Mouse (Mus musculus): ENCODE measurements around the gene Safb. TPM values are rescaled to one million over a fixed set of nuclear protein-coding genes. Genes with fewer than 3 reads are reported as not detected.
"Not testable (repeated sequence)": the region's sequence is repeated elsewhere in the genome, so short reads cannot be mapped to it uniquely, and the experiment has no call there.

Gene Safb
- polyA plus RNA-seq, 1 experiment, result 696 TPM

DNA sequence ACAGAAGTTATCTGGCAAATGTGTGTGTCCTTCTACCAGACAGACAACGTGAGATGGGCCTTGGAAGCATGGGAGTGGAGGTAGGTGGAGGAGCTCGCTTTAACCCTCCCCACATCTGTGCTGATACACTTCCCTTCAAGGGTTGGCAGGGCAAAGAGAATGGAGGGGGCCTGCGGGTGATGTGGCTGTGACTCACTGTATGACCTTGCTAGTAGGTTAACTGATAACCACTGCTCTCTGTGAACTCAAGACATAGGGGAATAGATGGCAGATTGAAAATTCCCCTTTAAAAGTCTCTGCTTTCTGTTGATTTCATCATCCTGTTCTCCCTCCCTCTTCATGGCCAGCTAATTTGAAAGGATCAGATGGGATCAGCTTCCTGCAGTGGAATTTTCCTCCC is 40.9 kb downstream of the Safb start:
- H3K4me3 ChIP-seq (ENCODE audit: insufficient read depth, low read depth, low read length), result no peak overlapping the region
- H3K27ac ChIP-seq (ENCODE audit: insufficient read depth, low read depth, low read length), result no peak overlapping the region
- WGBS, result 84% methylated on average over 3 of the region's 3 CpGs
- peaks cover 12% of the 10 kb centered on the region for H3K4me1 ChIP-seq (ENCODE audit: control insufficient read depth, insufficient read depth, low read length)
- TF ChIP-seq CTCF (IDR thresholded peaks at IDR 0.05; ENCODE audit: insufficient read depth, low read depth, low read length) (no peak), POLR2A (IDR thresholded peaks at IDR 0.05; ENCODE audit: insufficient read depth, low read depth, low read length) (no peak)

- Histone ChIP-seq H3K27ac (ENCODE audit: insufficient read depth, low read depth, low read length) (no peak overlapping the region), H3K4me3 (ENCODE audit: insufficient read depth, low read depth, low read length) (peak overlapping the region; percentile 77)
- TF ChIP-seq CTCF (IDR thresholded peaks at IDR 0.05; ENCODE audit: insufficient read depth, low read depth, low read length) (no peak), POLR2A (IDR thresholded peaks at IDR 0.05; ENCODE audit: insufficient read depth, low read depth, low read length) (no peak)
Measured at GRCm38 (mm10) chr17:56626260-56626659, 41.6 kb downstream of the Safb start.

GRCm38 (mm10) chr17:56626754-56627470 is 42.3 kb downstream of the Safb start, which contains the start of gene Lonp1:
TSS of gene Lonp1 (minus strand) at chr17:56626887.
- H3K4me1 ChIP-seq (ENCODE audit: control insufficient read depth, insufficient read depth, low read length), result peaks cover 12% of the 10 kb centered on the region
- WGBS, result under 1% methylated on average over 51 of the region's 51 CpGs

More at GRCm38 (mm10) chr17:56626260-56626659, 41.6 kb downstream of the Safb start:
- WGBS, result under 1% methylated on average over 32 of the region's 32 CpGs
- peaks cover 12% of the 10 kb centered on the region for H3K4me1 ChIP-seq (ENCODE audit: control insufficient read depth, insufficient read depth, low read length)

DNA sequence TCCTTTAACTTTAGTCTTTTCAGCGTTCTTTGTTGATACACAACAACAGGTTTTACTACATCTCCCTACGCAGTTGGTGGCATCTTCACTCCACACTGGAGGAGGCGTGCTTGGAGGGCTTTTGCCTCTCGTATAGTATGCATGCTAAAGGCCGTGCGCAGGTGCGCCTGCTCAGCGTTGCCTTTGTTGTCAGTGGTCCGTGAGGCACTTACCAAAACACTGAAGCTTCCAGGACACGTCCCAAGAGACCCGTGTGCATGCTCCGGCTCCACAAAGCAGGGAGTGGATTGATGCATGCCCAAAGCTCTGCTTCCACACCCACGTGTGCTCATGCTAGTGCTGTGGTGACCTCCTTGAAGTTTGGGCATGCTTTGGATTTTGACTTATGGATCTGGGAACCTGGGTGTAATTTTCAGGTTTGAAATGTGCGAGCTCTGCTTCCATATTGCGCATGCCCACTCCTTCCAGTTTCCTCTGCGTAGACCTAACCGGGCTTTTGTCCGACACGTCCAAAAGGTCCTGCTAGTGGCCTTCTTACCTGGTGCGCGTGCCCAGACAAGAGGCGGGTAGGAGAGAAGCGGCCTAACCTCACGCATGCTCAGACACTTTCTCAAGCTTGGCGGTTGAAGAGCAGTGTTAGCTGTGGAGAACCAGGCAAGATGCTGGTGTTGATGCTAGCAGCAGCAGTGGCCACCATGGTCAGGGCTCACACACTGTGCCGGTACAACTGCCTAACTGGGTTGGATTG is 43.1 kb downstream of the Safb start, which contains the start of gene Catsperd:
Gene Catsperd, plus strand, starts transcription at position 614 of the 748 bp plus-strand sequence.
- TF ChIP-seq POLR2A (IDR thresholded peaks at IDR 0.05; ENCODE audit: insufficient read depth, low read depth, low read length) (no peak), CTCF (IDR thresholded peaks at IDR 0.05; ENCODE audit: insufficient read depth, low read depth, low read length) (no peak)
- Histone ChIP-seq H3K4me1 (ENCODE audit: control insufficient read depth, insufficient read depth, low read length) (peaks cover 12% of the 10 kb centered on the region), H3K4me3 (ENCODE audit: insufficient read depth, low read depth, low read length) (peak within 1 kb of the TSS; percentile 77), H3K27ac (ENCODE audit: insufficient read depth, low read depth, low read length) (no peak within 1 kb of the TSS)
- 10% methylated on average over 26 of the region's 26 CpGs for WGBS

More at GRCm38 (mm10) chr17:56626754-56627470, 42.3 kb downstream of the Safb start, which contains the start of gene Lonp1:
- Histone ChIP-seq H3K4me3 (ENCODE audit: insufficient read depth, low read depth, low read length) (peak within 1 kb of the TSS; percentile 77), H3K27ac (ENCODE audit: insufficient read depth, low read depth, low read length) (no peak within 1 kb of the TSS)
- no peak for TF ChIP-seq CTCF (IDR thresholded peaks at IDR 0.05; ENCODE audit: insufficient read depth, low read depth, low read length)
- TF ChIP-seq POLR2A (IDR thresholded peaks at IDR 0.05; ENCODE audit: insufficient read depth, low read depth, low read length), result peak; percentile 77

GRCm38 (mm10) chr17:56629800-56630781 is 45.5 kb downstream of the Safb start:
- H3K4me3 ChIP-seq (ENCODE audit: insufficient read depth, low read depth, low read length); H3K27ac ChIP-seq (ENCODE audit: insufficient read depth, low read depth, low read length): not testable (repeated sequence)
- peaks cover 12% of the 10 kb centered on the region for H3K4me1 ChIP-seq (ENCODE audit: control insufficient read depth, insufficient read depth, low read length)
- WGBS, result 83% methylated on average over 27 of the region's 27 CpGs

DNA sequence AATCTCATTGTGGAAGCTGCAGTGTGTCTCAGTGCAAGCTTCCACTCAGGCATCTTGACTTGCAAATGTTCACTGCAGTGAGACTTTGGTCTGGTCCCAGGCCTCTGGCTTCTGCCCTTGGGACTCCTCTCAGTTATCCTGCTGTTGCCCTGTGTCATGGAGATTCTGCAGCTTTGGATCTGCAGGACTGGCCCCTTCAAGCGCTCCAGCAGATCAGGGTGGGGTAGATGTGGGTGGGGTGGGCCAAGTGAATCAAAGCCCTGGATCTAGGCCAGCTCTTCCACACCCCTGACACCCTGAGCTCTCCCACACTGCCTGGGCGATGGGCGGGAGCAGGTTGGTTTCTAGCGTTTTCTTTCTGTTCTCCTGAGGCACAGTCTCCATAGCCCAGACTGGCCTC is 47.2 kb downstream of the Safb start:
- no peak overlapping the region for H3K4me3 ChIP-seq (ENCODE audit: insufficient read depth, low read depth, low read length)
- no peak overlapping the region for H3K27ac ChIP-seq (ENCODE audit: insufficient read depth, low read depth, low read length)
- no peak for TF ChIP-seq POLR2A (IDR thresholded peaks at IDR 0.05; ENCODE audit: insufficient read depth, low read depth, low read length)
- TF ChIP-seq CTCF (IDR thresholded peaks at IDR 0.05; ENCODE audit: insufficient read depth, low read depth, low read length), result no peak
- WGBS, result 55% methylated on average over 4 of the region's 4 CpGs
- peaks cover 10% of the 10 kb centered on the region for H3K4me1 ChIP-seq (ENCODE audit: control insufficient read depth, insufficient read depth, low read length)

GRCm38 (mm10) chr17:56634023-56634422 is 49.4 kb downstream of the Safb start:
- TF ChIP-seq POLR2A (IDR thresholded peaks at IDR 0.05; ENCODE audit: insufficient read depth, low read depth, low read length) (no peak), CTCF (IDR thresholded peaks at IDR 0.05; ENCODE audit: insufficient read depth, low read depth, low read length) (no peak)
- 89% methylated on average over 6 of the region's 6 CpGs for WGBS
- Histone ChIP-seq H3K27ac (ENCODE audit: insufficient read depth, low read depth, low read length) (no peak overlapping the region), H3K4me1 (ENCODE audit: control insufficient read depth, insufficient read depth, low read length) (no peaks in the 10 kb centered on the region), H3K4me3 (ENCODE audit: insufficient read depth, low read depth, low read length) (no peak overlapping the region)

GRCm38 (mm10) chr17:56643237-56643636 is 58.6 kb downstream of the Safb start:
- no peak overlapping the region for H3K4me3 ChIP-seq (ENCODE audit: insufficient read depth, low read depth, low read length)
- no peaks in the 10 kb centered on the region for H3K4me1 ChIP-seq (ENCODE audit: control insufficient read depth, insufficient read depth, low read length)
- 82% methylated on average over 4 of the region's 4 CpGs for WGBS
- H3K27ac ChIP-seq (ENCODE audit: insufficient read depth, low read depth, low read length), result no peak overlapping the region
- TF ChIP-seq CTCF (IDR thresholded peaks at IDR 0.05; ENCODE audit: insufficient read depth, low read depth, low read length) (no peak), POLR2A (IDR thresholded peaks at IDR 0.05; ENCODE audit: insufficient read depth, low read depth, low read length) (no peak)
